Mouse (Mus musculus): Measurements from ENCODE around the gene Bmi1.

DNA sequence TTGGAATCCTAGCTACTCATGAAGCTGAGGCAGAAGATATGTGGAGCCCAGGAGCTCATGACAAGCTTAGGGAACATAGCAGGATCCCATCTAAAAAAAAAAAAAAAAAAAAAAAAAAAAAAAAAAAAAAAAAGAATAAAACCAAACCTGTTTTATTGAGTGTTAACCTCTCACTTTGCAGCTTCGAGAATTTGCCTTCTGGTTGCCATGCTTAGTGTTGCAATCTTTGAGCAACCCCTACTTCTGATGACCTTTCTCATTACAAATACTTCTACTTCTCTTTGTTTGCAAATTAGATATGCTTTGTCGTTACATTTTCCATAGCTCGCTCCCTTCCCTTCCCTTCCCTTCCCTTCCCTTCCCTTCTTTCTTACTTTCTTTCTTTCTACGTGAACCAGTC lies 28.3 kb upstream of the Bmi1 start:
- TF ChIP-seq GATA1 (IDR thresholded peaks at IDR 0.05; ENCODE audit: low read length) (no peak), TAL1 (IDR thresholded peaks at IDR 0.05; ENCODE audit: low read length) (no peak)
